Mouse (Mus musculus): ENCODE data around the gene Sgsm2.

- TF ChIP-seq CTCF (IDR thresholded peaks at IDR 0.05) (no peak), POLR2A (IDR thresholded peaks at IDR 0.05; ENCODE audit: insufficient read depth, low read depth, low read length) (no peak), EP300 (IDR thresholded peaks at IDR 0.05; ENCODE audit: insufficient read depth, low read depth, low read length) (no peak)
Observed at GRCm38 (mm10) chr11:74826702-74827101, 70.2 kb downstream of the Sgsm2 start.
